Mouse (Mus musculus) CH12.LX (cell line): ENCODE results near the gene Lima1.

Source experiments
- BHLHE40 ChIP-seq: IDR thresholded peaks from 2 replicates; pipeline ENCODE4 v1.6.1; 2011; ENCODE audit warnings: mild to moderate bottlenecking, low read depth, low read length, improper control_type of control experiment
- CHD2 ChIP-seq: IDR thresholded peaks from 2 replicates; pipeline ENCODE4 v1.6.1; 2011; ENCODE audit warnings: low read length, improper control_type of control experiment
- CTCF ChIP-seq, 2 experiments: IDR thresholded peaks in 1 of 2; conservative IDR thresholded peaks in 1 of 2; 2 replicates each; pipeline ENCODE4 v1.5.1; 2011 to 2012; ENCODE audit warnings: low read depth in 2 of 2, low read length in 2 of 2, improper control_type of control experiment in 1 of 2, inconsistent platforms in 1 of 2, mild to moderate bottlenecking in 1 of 2, moderate library complexity in 1 of 2
- EP300 ChIP-seq: IDR thresholded peaks from 2 replicates; pipeline ENCODE4 v1.6.1; 2011; ENCODE audit warnings: low read length, improper control_type of control experiment
- MAX ChIP-seq: IDR thresholded peaks from 2 replicates; pipeline ENCODE4 v1.6.1; 2011; ENCODE audit warnings: low read length, improper control_type of control experiment
- MAZ ChIP-seq: IDR thresholded peaks from 2 replicates; pipeline ENCODE4 v1.6.1; 2012; ENCODE audit warnings: low read depth, mild to moderate bottlenecking, inconsistent platforms, low read length, improper control_type of control experiment, moderate library complexity
- NRF1 ChIP-seq: IDR thresholded peaks from 2 replicates; pipeline ENCODE4 v1.6.1; 2014; ENCODE audit warnings: low read depth, mild to moderate bottlenecking, inconsistent platforms, low read length, improper control_type of control experiment, moderate library complexity
- POLR2A ChIP-seq: IDR thresholded peaks from 2 replicates; pipeline ENCODE4 v1.6.1; 2011; ENCODE audit warnings: low read depth, mild to moderate bottlenecking, improper control_type of control experiment, low read length
- SMC3 ChIP-seq: IDR thresholded peaks from 2 replicates; pipeline ENCODE4 v1.6.1; 2011; ENCODE audit warnings: low read depth, low read length, improper control_type of control experiment

- TF ChIP-seq CHD2 (no peak), BHLHE40 (no peak), POLR2A (no peak), CTCF (conservative IDR thresholded peaks at IDR 0.05 in 1 of 2, IDR thresholded peaks at IDR 0.05 in 1 of 2; ENCODE audit: low read depth in 2 of 2, low read length in 2 of 2) (no peak), MAZ (no peak), EP300 (no peak), MAX (no peak), SMC3 (no peak), NRF1 (no peak)
Measured at GRCm38 (mm10) chr15:99791003-99791402, 84.3 kb downstream of the Lima1 start.
